Mouse (Mus musculus): ENCODE results near the gene Ifi27l2b. TPM values are rescaled to one million over a fixed set of nuclear protein-coding genes. Genes with fewer than 3 reads are reported as not detected.
"Not testable (repeated sequence)": the region's sequence is repeated elsewhere in the genome, so short reads cannot be mapped to it uniquely, and the experiment has no call there.

Ifi27l2b gene
- polyA plus RNA-seq, 1 experiment from 2014 or later: not detected

GRCm38 (mm10) chr12:103481671-103482070, 24.6 kb upstream of the Ifi27l2b start:
- Histone ChIP-seq H3K27me3 (ENCODE audit: insufficient read depth, low read length) (no peaks in the 10 kb centered on the region), H3K4me3 (replicated peaks; ENCODE audit: low read depth, low read length) (no peak overlapping the region), H3K4me1 (replicated peaks; ENCODE audit: insufficient read depth, low read length) (no peaks in the 10 kb centered on the region), H3K36me3 (ENCODE audit: insufficient read depth, low read length) (no peaks in the 10 kb centered on the region), H3K9ac (ENCODE audit: low read depth, low read length) (no peak overlapping the region), H3K9me3 (replicated peaks; ENCODE audit: low read length) (no peaks in the 10 kb centered on the region), H3K4me2 (ENCODE audit: low read length) (no peak overlapping the region), H3K27ac (no peak overlapping the region)
- no peak for TF ChIP-seq CTCF (IDR thresholded peaks at IDR 0.05; ENCODE audit: low read depth)
- ATAC-seq (replicated peaks; ENCODE audit: low FRiP score, low read depth): no peak
- DNase-seq (ENCODE audit: low spot score): no peak
- 77% methylated on average over 5 of the region's 5 CpGs for WGBS

- H3K4me1 ChIP-seq (replicated peaks; ENCODE audit: insufficient read depth, low read length): no peaks in the 10 kb centered on the region
- H3K36me3 ChIP-seq (ENCODE audit: insufficient read depth, low read length): no peaks in the 10 kb centered on the region
- H3K27me3 ChIP-seq (ENCODE audit: insufficient read depth, low read length): no peaks in the 10 kb centered on the region
- DNase-seq (ENCODE audit: low spot score): no peak
- no peak overlapping the region for H3K4me2 ChIP-seq (ENCODE audit: low read length)
- no peak for ATAC-seq (replicated peaks; ENCODE audit: low FRiP score, low read depth)
- TF ChIP-seq CTCF (IDR thresholded peaks at IDR 0.05; ENCODE audit: low read depth): no peak
- no peak overlapping the region for H3K27ac ChIP-seq
- no peaks in the 10 kb centered on the region for H3K9me3 ChIP-seq (replicated peaks; ENCODE audit: low read length)
- 62% methylated on average over 7 of the region's 7 CpGs for WGBS
- H3K4me3 ChIP-seq (replicated peaks; ENCODE audit: low read depth, low read length): no peak overlapping the region
- no peak overlapping the region for H3K9ac ChIP-seq (ENCODE audit: low read depth, low read length)
Measured at GRCm38 (mm10) chr12:103477461-103478015, 20.5 kb upstream of the Ifi27l2b start.

GRCm38 (mm10) chr12:103476779-103477389, 19.9 kb upstream of the Ifi27l2b start:
- Histone ChIP-seq H3K36me3 (ENCODE audit: insufficient read depth, low read length) (no peaks in the 10 kb centered on the region), H3K4me1 (replicated peaks; ENCODE audit: insufficient read depth, low read length) (no peaks in the 10 kb centered on the region), H3K4me3 (replicated peaks; ENCODE audit: low read depth, low read length) (no peak overlapping the region), H3K9ac (ENCODE audit: low read depth, low read length) (no peak overlapping the region), H3K4me2 (ENCODE audit: low read length) (no peak overlapping the region), H3K27me3 (ENCODE audit: insufficient read depth, low read length) (no peaks in the 10 kb centered on the region), H3K27ac (no peak overlapping the region), H3K9me3 (replicated peaks; ENCODE audit: low read length) (no peaks in the 10 kb centered on the region)
- WGBS: 61% methylated on average over 1 of the region's 1 CpGs
- TF ChIP-seq CTCF (IDR thresholded peaks at IDR 0.05; ENCODE audit: low read depth): no peak
- no peak for DNase-seq (ENCODE audit: low spot score)
- ATAC-seq (replicated peaks; ENCODE audit: low FRiP score, low read depth): no peak

GRCm38 (mm10) chr12:103474481-103474880, 17.5 kb upstream of the Ifi27l2b start:
- H3K4me1 ChIP-seq (replicated peaks; ENCODE audit: insufficient read depth, low read length): no peaks in the 10 kb centered on the region
- H3K27ac ChIP-seq: no peak overlapping the region
- 48% methylated on average over 2 of the region's 2 CpGs for WGBS

GRCm38 (mm10) chr12:103456727-103457126, 296 bp downstream of the Ifi27l2b start:
- not testable (repeated sequence) for H3K4me2 ChIP-seq (ENCODE audit: low read length)
- WGBS: no CpG with 5 or more reads among the region's 1 CpGs

More at GRCm38 (mm10) chr12:103474481-103474880, 17.5 kb upstream of the Ifi27l2b start:
- H3K27me3 ChIP-seq (ENCODE audit: insufficient read depth, low read length): no peaks in the 10 kb centered on the region
- no peak for TF ChIP-seq CTCF (IDR thresholded peaks at IDR 0.05; ENCODE audit: low read depth)
- ATAC-seq (replicated peaks; ENCODE audit: low FRiP score, low read depth): no peak
- H3K4me3 ChIP-seq (replicated peaks; ENCODE audit: low read depth, low read length): no peak overlapping the region
- no peak overlapping the region for H3K4me2 ChIP-seq (ENCODE audit: low read length)
- no peaks in the 10 kb centered on the region for H3K36me3 ChIP-seq (ENCODE audit: insufficient read depth, low read length)
- no peaks in the 10 kb centered on the region for H3K9me3 ChIP-seq (replicated peaks; ENCODE audit: low read length)
- DNase-seq (ENCODE audit: low spot score): no peak
- H3K9ac ChIP-seq (ENCODE audit: low read depth, low read length): no peak overlapping the region

GRCm38 (mm10) chr12:103453361-103453760, 3.7 kb downstream of the Ifi27l2b start:
- ATAC-seq (replicated peaks; ENCODE audit: low FRiP score, low read depth): no peak
- no peak for TF ChIP-seq CTCF (IDR thresholded peaks at IDR 0.05; ENCODE audit: low read depth)

More at GRCm38 (mm10) chr12:103456727-103457126, 296 bp downstream of the Ifi27l2b start:
- not testable (repeated sequence) for ATAC-seq (replicated peaks; ENCODE audit: low FRiP score, low read depth); H3K4me3 ChIP-seq (replicated peaks; ENCODE audit: low read depth, low read length); H3K9ac ChIP-seq (ENCODE audit: low read depth, low read length); H3K27ac ChIP-seq; H3K9me3 ChIP-seq (replicated peaks; ENCODE audit: low read length); H3K27me3 ChIP-seq (ENCODE audit: insufficient read depth, low read length); DNase-seq (ENCODE audit: low spot score); H3K4me1 ChIP-seq (replicated peaks; ENCODE audit: insufficient read depth, low read length); H3K36me3 ChIP-seq (ENCODE audit: insufficient read depth, low read length)

More at GRCm38 (mm10) chr12:103453361-103453760, 3.7 kb downstream of the Ifi27l2b start:
- H3K9ac ChIP-seq (ENCODE audit: low read depth, low read length): no peak overlapping the region
- no peak overlapping the region for H3K27ac ChIP-seq
- no peak overlapping the region for H3K4me2 ChIP-seq (ENCODE audit: low read length)
- no peaks in the 10 kb centered on the region for H3K36me3 ChIP-seq (ENCODE audit: insufficient read depth, low read length)
- H3K4me3 ChIP-seq (replicated peaks; ENCODE audit: low read depth, low read length): no peak overlapping the region
- no peaks in the 10 kb centered on the region for H3K9me3 ChIP-seq (replicated peaks; ENCODE audit: low read length)
- DNase-seq (ENCODE audit: low spot score): no peak
- H3K4me1 ChIP-seq (replicated peaks; ENCODE audit: insufficient read depth, low read length): no peaks in the 10 kb centered on the region
- H3K27me3 ChIP-seq (ENCODE audit: insufficient read depth, low read length): no peaks in the 10 kb centered on the region
